Mouse (Mus musculus): ENCODE results near the gene Nrxn3.

Nrxn3 gene

GRCm38 (mm10) chr12:90063443-90063842 lies 1340.8 kb downstream of the Nrxn3 start:
- DNase-seq (ENCODE audit: low read depth, low spot score): no peak

- no peak for DNase-seq (ENCODE audit: low read depth, low spot score)
Measured at GRCm38 (mm10) chr12:90085862-90086261, 1363.2 kb downstream of the Nrxn3 start.

GRCm38 (mm10) chr12:90095754-90096153 lies 1373.1 kb downstream of the Nrxn3 start:
- no peak for DNase-seq (ENCODE audit: low read depth, low spot score)

- DNase-seq (ENCODE audit: low read depth, low spot score): no peak
Measured at GRCm38 (mm10) chr12:90113351-90113791, 1390.7 kb downstream of the Nrxn3 start.

GRCm38 (mm10) chr12:90131927-90132869 lies 1409.5 kb downstream of the Nrxn3 start:
- no peak for DNase-seq (ENCODE audit: low read depth, low spot score)

GRCm38 (mm10) chr12:90142011-90142410 lies 1419.3 kb downstream of the Nrxn3 start:
- no peak for DNase-seq (ENCODE audit: low read depth, low spot score)

- DNase-seq (ENCODE audit: low read depth, low spot score): no peak
Measured at GRCm38 (mm10) chr12:90144247-90144646, 1421.6 kb downstream of the Nrxn3 start.

GRCm38 (mm10) chr12:90158131-90158772 lies 1435.6 kb downstream of the Nrxn3 start:
- no peak for DNase-seq (ENCODE audit: low read depth, low spot score)

- DNase-seq (ENCODE audit: low read depth, low spot score): no peak
Measured at GRCm38 (mm10) chr12:90159911-90160310, 1437.2 kb downstream of the Nrxn3 start.

- no peak for DNase-seq (ENCODE audit: low read depth, low spot score)
Measured at GRCm38 (mm10) chr12:90166118-90166517, 1443.4 kb downstream of the Nrxn3 start.

- DNase-seq (ENCODE audit: low read depth, low spot score): no peak
Measured at GRCm38 (mm10) chr12:90181566-90181965, 1458.9 kb downstream of the Nrxn3 start.

- no peak for DNase-seq (ENCODE audit: low read depth, low spot score)
Measured at GRCm38 (mm10) chr12:90183021-90183420, 1460.3 kb downstream of the Nrxn3 start.

- DNase-seq (ENCODE audit: low read depth, low spot score): no peak
Measured at GRCm38 (mm10) chr12:90196161-90196560, 1473.5 kb downstream of the Nrxn3 start.

GRCm38 (mm10) chr12:90197994-90198393 lies 1475.3 kb downstream of the Nrxn3 start:
- no peak for DNase-seq (ENCODE audit: low read depth, low spot score)

GRCm38 (mm10) chr12:90202501-90202900 lies 1479.8 kb downstream of the Nrxn3 start:
- DNase-seq (ENCODE audit: low read depth, low spot score): no peak

GRCm38 (mm10) chr12:90211410-90211809 lies 1488.7 kb downstream of the Nrxn3 start:
- no peak for DNase-seq (ENCODE audit: low read depth, low spot score)

GRCm38 (mm10) chr12:90217060-90217459 lies 1494.4 kb downstream of the Nrxn3 start:
- no peak for DNase-seq (ENCODE audit: low read depth, low spot score)

- DNase-seq (ENCODE audit: low read depth, low spot score): no peak
Measured at GRCm38 (mm10) chr12:90229062-90229461, 1506.4 kb downstream of the Nrxn3 start.

GRCm38 (mm10) chr12:90236093-90236492 lies 1513.4 kb downstream of the Nrxn3 start:
- no peak for DNase-seq (ENCODE audit: low read depth, low spot score)

- DNase-seq (ENCODE audit: low read depth, low spot score): no peak
Measured at GRCm38 (mm10) chr12:90260301-90260700, 1537.6 kb downstream of the Nrxn3 start.

GRCm38 (mm10) chr12:90268111-90268510 lies 1545.4 kb downstream of the Nrxn3 start:
- no peak for DNase-seq (ENCODE audit: low read depth, low spot score)

GRCm38 (mm10) chr12:90270763-90271379 lies 1548.2 kb downstream of the Nrxn3 start:
- DNase-seq (ENCODE audit: low read depth, low spot score): no peak

All from WW6 (cell line).